Mouse (Mus musculus): Measurements from ENCODE around the gene Comtd1.

The Comtd1 gene

DNA sequence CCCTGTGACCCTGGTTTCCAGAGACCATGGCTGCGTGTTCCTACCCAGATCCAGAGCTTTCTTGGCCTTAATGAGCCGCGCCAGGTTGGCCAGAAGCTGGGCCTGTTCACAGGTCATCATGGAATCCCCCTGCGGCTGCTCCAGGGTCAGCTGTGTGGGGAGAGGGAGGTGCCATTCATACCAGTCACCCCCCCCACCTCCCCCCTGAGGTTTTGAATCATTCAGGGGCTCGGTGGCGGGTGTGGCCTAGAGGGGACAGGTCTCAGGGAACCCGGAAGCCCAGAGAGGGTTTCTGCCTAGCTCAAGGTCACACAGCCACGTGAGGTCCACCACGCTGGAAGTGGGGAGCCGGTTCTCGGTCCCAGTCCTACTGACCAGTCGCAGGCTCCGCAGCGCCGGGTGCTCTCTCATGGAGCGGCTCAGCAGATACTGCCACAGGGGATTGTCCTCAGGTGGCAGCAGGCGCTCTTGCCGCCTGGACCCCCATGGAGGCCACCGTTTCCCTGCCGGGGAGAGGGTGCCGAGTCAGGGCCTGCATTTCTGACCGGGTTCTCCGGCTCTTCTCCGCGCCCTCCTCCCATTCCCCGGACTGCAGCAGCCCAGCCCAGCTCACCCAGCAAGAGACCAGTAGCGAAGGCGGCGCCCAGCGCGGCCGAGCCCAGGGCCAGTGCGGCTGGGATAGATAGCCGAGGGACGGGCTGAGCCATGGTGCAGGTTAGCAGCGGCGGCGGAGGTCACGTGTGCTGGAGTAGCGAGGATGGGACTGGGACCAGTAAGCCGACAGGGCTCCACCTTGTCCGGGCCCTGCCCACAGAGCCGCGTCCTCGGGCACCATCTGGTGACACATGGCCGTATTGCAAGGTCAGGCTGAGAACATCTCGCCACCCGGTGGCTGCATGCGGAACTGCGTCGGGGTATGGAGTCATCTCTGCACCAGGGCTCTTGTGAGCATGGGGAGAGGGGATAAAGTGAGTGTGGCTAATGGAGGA lies at the start of gene Comtd1:
Gene Comtd1, minus strand, starts transcription at position 812 of the 989 bp plus-strand sequence.
- DNase-seq = peak; percentile 95

DNA sequence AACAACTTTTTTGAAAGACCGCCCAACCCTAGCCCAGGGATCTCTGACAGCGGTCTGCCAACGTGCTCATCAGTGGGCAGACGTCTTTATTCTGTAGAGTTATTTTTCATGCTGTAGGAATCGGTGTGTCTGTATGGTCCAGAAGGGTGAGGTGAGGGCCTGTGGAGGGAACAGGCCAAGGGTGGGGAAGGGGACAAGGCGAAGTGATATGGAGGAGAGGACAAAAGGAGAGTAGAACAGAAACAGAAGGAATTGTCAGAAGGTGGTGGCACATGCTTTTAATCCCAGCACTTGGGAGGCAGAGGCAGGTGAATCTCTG lies 43.5 kb upstream of the Comtd1 start:
- DNase-seq = no peak

DNA sequence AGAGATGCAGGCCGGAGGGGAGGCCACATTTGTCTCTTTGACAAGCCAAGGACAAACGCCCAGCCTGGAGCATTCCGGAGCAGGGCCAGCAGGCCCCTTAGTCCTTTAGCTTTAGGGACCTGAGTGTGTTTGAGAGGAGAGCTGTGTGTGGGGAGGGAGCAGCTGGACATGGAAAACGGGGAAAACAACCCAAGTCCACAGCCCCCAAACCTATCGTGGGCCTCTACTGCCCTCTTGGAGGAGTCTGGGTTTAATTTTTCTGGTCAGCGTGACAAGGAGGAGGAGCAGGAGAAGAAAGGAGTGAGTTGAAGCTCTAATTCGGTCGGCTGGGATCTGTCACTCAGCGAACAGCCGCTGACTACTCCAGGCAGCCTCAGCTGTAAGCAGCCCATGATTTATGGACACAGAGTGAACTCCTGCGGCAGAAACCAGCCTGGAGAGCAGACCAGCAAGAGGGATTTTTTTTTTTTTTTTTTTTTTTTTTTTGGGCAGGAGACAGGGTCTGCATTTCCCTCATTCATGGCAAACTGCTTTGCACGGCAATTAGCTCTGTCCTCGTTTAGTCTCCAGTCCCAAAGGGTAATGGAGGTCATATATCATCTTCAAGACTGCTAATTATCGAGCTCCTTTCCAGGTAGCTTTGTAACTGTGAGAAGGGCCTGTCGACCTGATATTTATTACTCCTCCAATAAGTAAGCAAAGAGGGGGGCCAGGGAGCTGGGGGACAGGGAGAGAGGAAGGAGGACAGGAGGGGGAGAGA lies 43.0 kb upstream of the Comtd1 start:
- DNase-seq = no peak

DNA sequence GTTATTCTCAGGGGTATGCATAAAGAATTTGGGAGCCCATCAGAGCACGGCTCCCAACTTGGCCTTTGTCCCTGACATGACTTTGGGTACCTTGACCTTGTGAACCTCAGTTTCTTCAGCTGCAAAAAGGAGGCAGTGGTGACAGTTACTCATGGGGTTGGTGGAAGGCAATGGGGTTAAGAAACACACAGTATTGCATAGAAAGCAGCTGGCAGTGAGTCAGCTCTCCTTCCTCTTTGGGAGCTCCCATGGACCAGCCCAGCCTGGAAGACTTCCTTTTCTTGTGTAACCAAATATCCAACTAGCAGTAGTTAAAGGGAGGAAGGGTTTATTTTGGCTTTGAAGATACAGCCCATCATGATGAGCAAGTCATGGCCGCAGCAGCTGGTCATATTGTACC lies 41.7 kb upstream of the Comtd1 start:
- DNase-seq = no peak

DNA sequence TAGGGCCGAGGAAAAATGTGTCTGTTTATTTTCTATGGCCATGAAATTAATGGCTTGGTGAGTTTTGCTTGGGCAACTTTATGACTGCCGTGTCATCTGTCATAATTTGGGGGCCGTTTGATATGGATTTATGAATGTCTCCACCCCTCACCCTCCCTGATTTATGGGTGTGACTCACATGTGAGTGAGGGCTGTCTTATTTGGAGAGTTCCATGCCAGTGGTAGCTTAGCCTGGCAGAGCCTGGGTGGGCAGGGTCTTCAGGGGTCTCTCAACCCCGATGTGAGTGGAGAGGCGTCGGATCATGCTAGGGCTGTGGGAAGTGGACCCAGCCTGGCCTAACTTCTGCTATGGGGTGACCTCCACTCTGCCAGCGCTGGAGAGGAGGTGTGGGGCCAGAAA lies 18.0 kb upstream of the Comtd1 start:
- DNase-seq = no peak

DNA sequence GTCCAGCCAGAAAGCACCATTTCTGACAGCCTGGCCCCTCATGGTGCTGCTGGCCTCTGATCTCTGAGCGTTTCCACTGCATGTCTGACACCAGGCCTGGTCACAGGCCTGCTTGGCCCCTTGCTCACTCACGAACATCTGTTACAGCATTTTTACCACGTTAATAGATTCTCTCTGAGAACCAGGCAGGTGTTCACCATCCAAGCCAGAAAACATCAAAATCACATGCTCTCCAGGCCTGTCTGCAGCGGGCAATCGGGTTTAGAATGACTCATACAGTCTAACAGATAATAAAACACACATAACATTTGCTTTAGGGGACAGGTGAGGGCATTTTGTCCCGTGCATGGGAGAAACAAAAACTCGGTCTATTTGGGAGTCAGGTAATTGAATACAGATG lies 17.5 kb upstream of the Comtd1 start:
- no peak for DNase-seq

DNA sequence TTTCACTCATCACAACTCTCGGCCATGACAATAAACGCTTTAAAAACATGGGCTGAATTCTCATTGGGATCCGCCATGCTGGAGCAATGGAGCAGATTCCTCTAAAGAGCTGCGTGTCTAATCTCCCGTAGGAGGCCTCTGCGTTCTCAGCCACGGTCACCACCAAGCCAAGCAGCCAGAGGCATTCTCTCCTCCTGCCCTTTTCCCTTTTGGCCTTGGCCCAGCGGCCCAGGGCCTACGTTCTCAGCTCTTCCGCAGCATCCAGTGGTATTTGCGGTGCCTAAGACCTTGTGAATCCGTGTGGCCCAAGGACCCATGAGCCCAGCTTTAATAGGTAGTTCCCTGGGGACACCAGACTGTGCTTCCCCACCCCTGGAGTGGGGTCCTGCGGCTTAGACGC lies 8.1 kb upstream of the Comtd1 start:
- no peak for DNase-seq

DNA sequence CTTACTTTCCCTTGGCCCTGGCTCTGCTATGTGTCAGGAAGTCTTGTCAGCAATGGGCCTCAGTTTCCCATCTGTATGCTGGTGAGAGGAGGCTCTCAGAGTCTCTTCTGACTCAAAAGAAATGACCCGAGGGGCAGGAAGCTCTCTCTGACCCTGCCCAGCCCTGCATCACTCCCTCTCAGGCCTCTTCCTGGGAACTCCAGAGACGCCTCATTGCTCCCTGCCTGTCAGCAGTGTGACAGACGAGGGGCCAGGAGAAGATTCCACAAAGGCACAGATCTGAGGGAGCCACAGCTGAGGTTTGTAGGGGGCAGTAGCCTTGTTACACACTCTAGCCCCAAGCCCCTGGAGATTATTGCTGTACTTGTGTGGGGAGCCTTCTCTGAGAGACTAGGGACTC lies 7.2 kb upstream of the Comtd1 start:
- no peak for DNase-seq

DNA sequence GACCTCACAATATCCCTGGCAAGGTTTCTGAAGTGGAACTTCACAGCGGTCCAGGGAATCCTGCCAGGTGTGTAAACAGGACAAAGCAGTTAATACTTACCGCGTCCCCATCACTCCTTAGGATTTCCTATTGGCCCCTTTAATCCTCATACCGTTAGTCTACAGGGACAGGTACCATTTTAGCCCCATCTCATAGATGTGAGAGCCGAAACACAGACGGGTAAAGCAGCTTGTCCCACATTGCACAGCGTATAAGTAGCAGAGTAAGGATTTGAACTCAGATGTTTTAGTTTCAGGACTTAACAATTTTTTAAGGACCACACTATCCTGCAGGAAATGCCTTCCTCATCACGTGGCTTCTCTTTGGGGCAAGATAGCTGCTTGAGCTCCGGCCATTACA lies 5.5 kb upstream of the Comtd1 start:
- DNase-seq = no peak

DNA sequence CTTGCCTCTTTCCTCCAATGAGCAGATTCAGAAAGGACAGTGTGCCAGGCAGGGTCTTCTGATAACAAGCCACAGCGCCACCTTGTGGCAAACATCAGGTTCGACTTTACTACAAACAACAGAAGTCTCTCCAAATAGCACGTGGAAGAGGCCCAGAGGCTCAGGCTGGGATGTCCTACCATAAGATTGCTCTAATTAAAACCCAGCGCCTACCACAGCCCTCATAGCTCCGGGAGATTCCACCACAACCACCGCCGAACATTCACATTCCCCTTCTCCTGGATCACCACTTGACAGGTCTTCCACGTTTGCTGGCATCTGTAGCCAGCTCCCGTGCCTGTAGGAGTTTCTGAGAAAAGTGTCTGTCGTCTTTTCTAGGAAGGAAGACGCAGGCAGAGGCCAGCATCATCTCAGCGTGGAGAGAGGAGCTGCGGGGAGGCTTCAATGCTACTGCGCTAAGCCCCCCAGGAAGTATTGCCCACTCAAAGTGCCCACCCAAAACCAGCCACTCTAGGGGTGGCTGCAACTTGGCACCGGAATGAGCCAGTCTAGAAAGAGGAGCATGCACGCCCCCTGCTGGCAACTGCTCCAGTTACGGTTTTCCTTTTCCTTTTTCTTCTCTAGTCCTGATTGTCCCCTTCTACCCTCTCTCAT lies 4.8 kb upstream of the Comtd1 start:
- DNase-seq = peak; percentile 90

DNA sequence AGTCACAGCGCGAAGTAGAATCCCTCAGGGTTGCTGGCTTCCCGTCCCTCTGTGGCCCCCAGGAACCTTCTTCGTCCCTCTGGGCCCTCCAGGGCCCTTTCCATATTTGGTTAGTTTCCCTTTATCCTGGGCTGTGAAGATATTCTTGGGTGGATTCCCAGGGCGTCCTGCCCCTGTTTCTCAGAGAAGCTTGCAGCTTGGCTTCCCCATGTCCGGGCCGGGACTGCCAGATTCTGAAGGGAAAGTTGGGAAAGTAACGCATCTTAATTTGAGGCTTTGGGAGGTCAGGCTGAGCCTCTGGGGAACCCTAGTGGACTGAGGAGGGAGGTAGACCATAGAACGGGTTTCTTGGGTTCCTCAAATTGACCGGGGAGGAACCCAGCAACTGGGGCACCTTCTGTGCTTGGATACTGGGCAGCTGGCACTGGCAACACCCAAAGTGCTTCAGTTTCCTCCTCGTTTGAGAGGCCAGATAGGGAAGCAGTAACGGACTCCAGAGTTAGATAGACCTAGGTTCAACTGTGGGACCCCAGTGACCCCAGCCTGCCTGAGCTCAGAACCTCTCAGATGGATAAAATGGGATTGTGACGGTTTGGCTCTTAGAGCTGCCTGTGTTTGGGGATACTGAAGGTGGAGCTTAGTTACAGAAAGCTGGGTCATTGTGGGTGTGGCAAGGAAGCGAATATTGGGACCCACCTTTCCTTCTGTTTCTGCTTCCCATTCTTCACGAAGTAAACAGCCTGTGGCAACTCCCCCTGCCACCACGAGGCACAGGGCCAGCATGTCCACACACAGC lies 3.4 kb upstream of the Comtd1 start:
- DNase-seq = no peak

DNA sequence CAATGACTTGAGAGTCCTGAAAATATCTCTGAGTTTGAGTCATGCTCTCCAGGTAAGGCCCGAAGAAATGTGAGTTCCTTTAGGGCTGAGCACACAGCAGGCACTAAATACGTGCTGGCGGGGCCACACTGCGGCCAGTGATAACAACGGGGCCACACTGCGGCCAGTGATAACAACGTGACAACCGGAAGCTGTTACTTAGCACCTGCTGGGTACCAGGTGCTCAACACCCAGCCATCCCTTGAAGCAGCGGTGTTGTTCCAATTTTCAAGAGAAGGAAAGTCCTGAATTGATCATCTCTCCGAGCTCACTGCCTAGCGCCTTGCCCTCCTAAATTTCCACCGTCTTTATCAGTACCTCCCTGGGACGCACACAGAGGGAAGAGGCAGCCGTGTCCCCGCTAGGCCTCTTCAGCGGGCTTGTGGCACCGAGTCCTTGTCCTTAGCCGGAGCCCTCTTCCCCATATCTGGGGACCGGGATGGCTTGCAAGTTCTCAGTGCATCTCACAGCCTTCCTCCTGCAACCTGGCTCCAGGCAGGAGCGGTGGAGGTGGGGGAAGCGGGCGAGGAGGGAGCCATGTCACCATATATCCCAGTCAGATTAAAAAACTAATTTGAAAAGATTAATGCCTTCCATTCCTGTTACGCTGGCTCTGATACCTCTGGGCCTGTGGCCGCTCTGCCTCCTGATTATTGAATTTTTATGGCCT lies 1.8 kb upstream of the Comtd1 start:
- no peak for DNase-seq

DNA sequence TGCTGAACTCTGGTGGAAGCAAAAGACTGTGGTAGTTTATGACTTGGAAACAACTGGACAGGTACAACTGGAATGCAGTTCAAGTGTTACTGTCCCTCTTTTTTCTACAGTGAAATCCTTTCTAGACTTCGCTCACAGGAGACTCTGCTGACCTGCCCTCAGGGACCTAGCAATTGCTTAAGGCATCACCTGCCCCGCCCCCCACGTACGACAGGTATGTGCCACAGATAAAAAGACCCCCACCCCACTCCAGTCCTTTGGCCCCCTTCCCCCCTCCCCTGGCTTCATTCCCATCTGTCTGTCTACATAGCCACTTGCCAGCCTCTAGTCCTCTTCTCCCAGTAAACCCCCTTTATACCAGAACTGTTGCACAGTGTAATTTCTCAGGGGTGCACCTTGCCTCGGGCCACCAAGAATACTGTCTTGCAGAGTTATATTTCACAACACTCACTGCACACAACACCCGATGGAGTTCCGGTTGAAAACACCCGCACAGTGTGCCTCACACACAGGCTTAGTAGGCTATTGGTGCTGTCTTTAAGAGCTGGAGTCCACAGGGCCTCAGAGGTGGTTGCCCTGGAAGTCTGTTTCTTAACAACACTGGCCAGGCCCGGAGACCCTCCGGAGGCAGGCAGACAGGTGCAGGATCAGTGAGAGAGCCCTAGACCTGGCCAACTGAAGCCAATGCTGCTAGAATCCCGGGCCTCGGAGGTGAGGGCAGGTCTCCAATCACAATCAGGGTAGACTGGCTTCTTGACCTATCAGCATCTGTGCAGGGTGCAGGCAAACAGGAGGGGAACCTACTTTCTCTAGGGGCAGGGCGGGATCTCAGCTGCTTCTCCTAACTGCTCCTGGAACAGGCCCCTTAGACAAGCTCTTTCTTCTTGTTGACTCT lies 994 bp upstream of the Comtd1 start:
- DNase-seq = peak; percentile 27

DNA sequence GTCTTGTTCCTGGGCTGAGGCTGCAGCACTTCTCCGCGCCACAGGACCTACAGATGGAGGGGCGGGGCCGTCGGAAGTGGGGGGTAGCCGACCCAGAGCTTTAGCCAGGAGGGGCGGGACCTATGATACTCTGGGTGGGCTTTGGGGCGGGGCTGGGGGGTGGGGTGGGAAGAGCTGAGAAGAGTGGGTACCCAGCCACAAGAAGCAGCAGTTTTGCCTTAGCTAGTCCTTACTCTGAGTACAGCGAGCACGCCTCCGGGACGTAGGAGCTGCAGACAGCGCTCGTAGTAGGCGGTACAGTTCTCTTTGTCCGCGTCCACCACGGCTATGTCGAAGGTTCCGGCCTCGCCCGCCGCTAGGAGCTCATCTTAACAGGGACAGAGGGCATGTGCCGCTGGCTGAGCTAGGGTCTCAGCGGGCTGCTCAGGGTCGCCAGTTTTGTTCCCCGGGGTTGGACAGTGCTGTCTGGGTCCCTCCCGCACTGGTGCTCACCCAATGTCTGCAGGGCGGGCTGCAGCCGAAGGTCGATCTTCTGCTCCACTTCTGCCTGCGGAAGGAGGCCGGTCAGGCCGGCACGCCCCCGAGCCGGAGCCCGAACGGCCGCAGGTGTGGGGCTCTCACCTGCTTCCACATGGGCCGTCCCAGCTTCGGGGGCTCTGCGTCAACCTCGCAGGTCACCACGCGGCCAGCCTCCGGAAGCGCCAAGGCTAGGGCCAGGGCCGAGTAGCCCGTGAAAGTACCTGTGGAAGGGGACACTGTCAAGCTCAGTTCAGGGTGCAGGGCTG lies 1.2 kb downstream of the Comtd1 start:
- DNase-seq = peak; percentile 69

DNA sequence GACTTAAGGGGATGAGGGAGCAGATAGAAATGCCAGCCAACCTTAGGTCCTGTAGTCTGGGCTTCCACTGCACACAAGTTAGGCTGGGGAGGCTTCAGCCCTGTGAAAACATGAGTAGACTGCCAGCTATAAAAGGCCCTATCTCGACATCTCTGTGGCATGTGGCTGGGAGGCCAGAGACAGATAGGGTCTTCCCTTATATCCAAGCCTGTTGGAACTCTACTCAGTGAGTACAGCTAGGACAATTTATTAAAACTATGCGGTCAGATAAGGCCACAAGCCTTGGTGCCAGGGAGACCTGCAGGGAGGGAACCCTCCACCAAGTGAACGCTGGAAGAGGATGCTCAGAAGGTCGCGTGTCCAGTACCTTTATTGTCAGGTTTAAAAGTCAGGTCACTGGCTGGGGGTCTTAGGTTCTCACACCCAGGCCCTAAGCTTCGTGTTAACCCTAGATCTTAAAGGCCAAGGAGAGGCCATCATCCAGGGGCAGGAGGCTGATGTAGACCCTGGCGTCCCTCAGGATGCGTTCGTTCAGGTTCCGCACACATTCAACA lies 1.9 kb downstream of the Comtd1 start:
- DNase-seq = no peak

DNA sequence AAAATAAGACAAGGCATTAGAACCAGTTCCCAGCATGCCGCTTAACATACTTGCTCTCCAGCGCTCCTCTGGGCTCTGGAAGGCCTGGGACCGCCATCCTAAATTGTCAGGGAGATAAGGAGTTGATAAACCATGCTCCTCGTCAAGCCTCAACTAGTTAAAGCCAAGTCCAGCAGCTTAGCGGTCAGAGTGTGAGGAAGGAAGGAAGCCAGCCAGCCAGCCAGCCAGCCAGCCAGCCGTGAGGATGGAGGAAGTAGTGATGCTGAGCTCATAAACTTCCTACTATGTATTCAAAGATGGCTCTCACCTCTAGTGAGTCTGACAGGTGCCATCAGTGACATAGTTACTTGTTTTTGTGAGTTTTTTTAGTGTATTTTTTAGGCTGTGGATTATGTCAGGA lies 5.5 kb downstream of the Comtd1 start:
- DNase-seq = no peak

DNA sequence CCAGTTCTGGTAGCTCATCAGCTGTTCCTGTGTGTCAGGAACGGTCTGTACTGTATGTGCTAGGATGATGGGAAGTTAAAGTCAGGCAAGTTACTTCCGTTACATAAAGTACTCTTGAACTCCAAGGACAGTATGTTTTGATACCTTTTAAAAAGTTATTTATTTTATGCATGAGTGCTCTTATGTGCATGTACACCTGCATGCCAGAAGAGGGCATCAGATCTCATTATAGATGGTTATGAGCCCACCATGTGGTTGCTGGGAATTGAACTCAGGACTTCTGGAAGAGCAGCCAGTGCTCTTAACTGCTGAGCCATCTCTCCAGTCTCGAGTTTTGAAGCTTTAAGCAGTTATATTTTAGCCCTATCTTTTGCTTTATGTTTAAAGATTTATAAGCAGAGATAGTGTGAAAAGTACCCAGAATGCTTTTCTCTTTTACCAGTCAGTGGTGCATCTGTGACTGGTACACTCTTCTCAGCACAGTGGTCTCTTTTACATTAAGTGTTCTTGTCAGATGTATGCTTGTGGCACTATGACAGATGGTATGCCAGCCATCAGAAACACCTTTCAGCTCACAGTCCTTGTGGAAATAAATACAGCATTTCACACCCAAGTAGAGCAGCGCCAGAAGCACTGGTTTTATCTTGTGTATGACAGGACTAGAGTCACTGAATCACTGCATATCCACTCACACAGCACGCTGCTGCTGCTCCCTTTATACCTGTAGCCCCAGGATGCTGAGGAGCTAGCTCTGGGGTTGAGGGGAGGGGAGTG lies 6.8 kb downstream of the Comtd1 start:
- no peak for DNase-seq

DNA sequence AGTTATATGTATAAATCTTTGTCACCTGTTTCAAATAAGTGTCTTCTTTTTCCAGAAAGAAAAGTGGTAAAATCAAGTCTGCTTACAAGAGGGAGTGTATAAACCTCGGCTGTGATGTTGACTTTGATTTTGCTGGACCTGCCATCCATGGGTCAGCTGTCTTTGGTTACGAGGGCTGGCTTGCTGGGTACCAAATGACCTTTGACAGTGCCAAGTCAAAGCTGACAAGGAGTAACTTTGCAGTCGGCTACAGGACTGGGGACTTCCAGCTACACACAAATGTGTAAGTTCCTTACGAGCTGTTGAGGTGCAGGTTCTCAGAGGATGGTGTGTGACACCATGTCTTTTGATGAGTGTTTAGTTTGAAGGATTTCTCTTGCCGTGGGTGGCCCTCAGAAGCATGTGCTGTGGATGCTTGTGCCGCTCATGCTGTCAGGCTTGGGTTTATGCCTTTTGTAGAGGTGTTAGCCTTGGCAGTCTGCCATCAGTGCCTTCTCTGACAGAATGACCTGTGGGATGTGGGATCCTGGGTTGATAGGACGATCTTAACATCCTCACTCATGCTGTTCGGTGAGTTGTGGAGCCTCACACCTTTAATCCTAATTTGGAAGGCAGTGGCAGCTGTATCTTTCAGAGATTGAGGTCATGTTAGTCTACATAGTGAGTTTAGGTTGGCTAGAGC lies 10.3 kb downstream of the Comtd1 start:
- no peak for DNase-seq
